Mouse (Mus musculus): ENCODE results near the gene Calr. TPM values are rescaled to one million over a fixed set of nuclear protein-coding genes. Genes with fewer than 3 reads are reported as not detected.

Calr gene
- polyA plus RNA-seq, 1 experiment from 2014 or later = 473 TPM

- ATAC-seq (ENCODE audit: low read depth) = no peak
- peak overlapping the region; percentile 78; the same call in 1 of the 2 replicates for H3K9ac ChIP-seq (ENCODE audit: low read depth, low read length)
- peak overlapping the region; percentile 79 for H3K4me3 ChIP-seq (ENCODE audit: low read depth, low read length)
- H3K27me3 ChIP-seq (ENCODE audit: control insufficient read depth, insufficient read depth, low read depth, low read length) = peaks cover 60% of the 10 kb centered on the region
- H3K4me2 ChIP-seq (ENCODE audit: low read depth, low read length) = peak overlapping the region; percentile 90
- peaks cover 20% of the 10 kb centered on the region for H3K4me1 ChIP-seq (ENCODE audit: control insufficient read depth, low read depth, low read length)
- no peak overlapping the region for H3K27ac ChIP-seq (ENCODE audit: low read length)
- 67% methylated on average over 10 of the region's 10 CpGs for WGBS (ENCODE audit: insufficient replicate concordance)
- H3K36me3 ChIP-seq (ENCODE audit: control insufficient read depth, insufficient read depth) = no peaks in the 10 kb centered on the region
- no peaks in the 10 kb centered on the region for H3K9me3 ChIP-seq (replicated peaks; ENCODE audit: control insufficient read depth, low read length)
These were observed 48.1 kb downstream of the Calr start for GRCm38 (mm10) chr8:84798446-84799135.

GRCm38 (mm10) chr8:84797971-84798370, 48.8 kb downstream of the Calr start:
- no peak overlapping the region for H3K4me2 ChIP-seq (ENCODE audit: low read depth, low read length)
- no peak overlapping the region for H3K27ac ChIP-seq (ENCODE audit: low read length)
- H3K4me1 ChIP-seq (ENCODE audit: control insufficient read depth, low read depth, low read length) = peaks cover 20% of the 10 kb centered on the region
- H3K4me3 ChIP-seq (ENCODE audit: low read depth, low read length) = no peak overlapping the region
- no peak for ATAC-seq (ENCODE audit: low read depth)
- H3K36me3 ChIP-seq (ENCODE audit: control insufficient read depth, insufficient read depth) = no peaks in the 10 kb centered on the region
- 79% methylated on average over 6 of the region's 6 CpGs for WGBS (ENCODE audit: insufficient replicate concordance)
- H3K9ac ChIP-seq (ENCODE audit: low read depth, low read length) = no peak overlapping the region
- H3K9me3 ChIP-seq (replicated peaks; ENCODE audit: control insufficient read depth, low read length) = no peaks in the 10 kb centered on the region
- peaks cover 56% of the 10 kb centered on the region for H3K27me3 ChIP-seq (ENCODE audit: control insufficient read depth, insufficient read depth, low read depth, low read length)

- no peak for ATAC-seq (ENCODE audit: low read depth)
- H3K27me3 ChIP-seq (ENCODE audit: control insufficient read depth, insufficient read depth, low read depth, low read length) = peaks cover 50% of the 10 kb centered on the region
These were observed 49.4 kb downstream of the Calr start for GRCm38 (mm10) chr8:84797256-84797797.

GRCm38 (mm10) chr8:84794486-84794885, 52.2 kb downstream of the Calr start:
- no peak overlapping the region for H3K27ac ChIP-seq (ENCODE audit: low read length)
- H3K4me1 ChIP-seq (ENCODE audit: control insufficient read depth, low read depth, low read length) = peaks cover 10% of the 10 kb centered on the region
- no peak overlapping the region for H3K4me3 ChIP-seq (ENCODE audit: low read depth, low read length)
- H3K4me2 ChIP-seq (ENCODE audit: low read depth, low read length) = no peak overlapping the region
- H3K9ac ChIP-seq (ENCODE audit: low read depth, low read length) = no peak overlapping the region
- no peak for ATAC-seq (ENCODE audit: low read depth)
- WGBS (ENCODE audit: insufficient replicate concordance) = 68% methylated on average over 7 of the region's 7 CpGs
- H3K27me3 ChIP-seq (ENCODE audit: control insufficient read depth, insufficient read depth, low read depth, low read length) = peaks cover 41% of the 10 kb centered on the region
- no peaks in the 10 kb centered on the region for H3K9me3 ChIP-seq (replicated peaks; ENCODE audit: control insufficient read depth, low read length)
- H3K36me3 ChIP-seq (ENCODE audit: control insufficient read depth, insufficient read depth) = no peaks in the 10 kb centered on the region

More at GRCm38 (mm10) chr8:84797256-84797797, 49.4 kb downstream of the Calr start:
- no peak overlapping the region for H3K27ac ChIP-seq (ENCODE audit: low read length)
- no peaks in the 10 kb centered on the region for H3K36me3 ChIP-seq (ENCODE audit: control insufficient read depth, insufficient read depth)
- no peaks in the 10 kb centered on the region for H3K9me3 ChIP-seq (replicated peaks; ENCODE audit: control insufficient read depth, low read length)
- no peak overlapping the region for H3K4me3 ChIP-seq (ENCODE audit: low read depth, low read length)
- H3K9ac ChIP-seq (ENCODE audit: low read depth, low read length) = no peak overlapping the region
- WGBS (ENCODE audit: insufficient replicate concordance) = 78% methylated on average over 15 of the region's 15 CpGs
- no peak overlapping the region for H3K4me2 ChIP-seq (ENCODE audit: low read depth, low read length)
- H3K4me1 ChIP-seq (ENCODE audit: control insufficient read depth, low read depth, low read length) = peaks cover 20% of the 10 kb centered on the region

- Histone ChIP-seq H3K9ac (ENCODE audit: low read depth, low read length) (no peak overlapping the region), H3K27ac (ENCODE audit: low read length) (no peak overlapping the region), H3K4me2 (ENCODE audit: low read depth, low read length) (no peak overlapping the region), H3K27me3 (ENCODE audit: control insufficient read depth, insufficient read depth, low read depth, low read length) (peaks cover 41% of the 10 kb centered on the region), H3K4me1 (ENCODE audit: control insufficient read depth, low read depth, low read length) (peaks cover 5% of the 10 kb centered on the region), H3K9me3 (replicated peaks; ENCODE audit: control insufficient read depth, low read length) (no peaks in the 10 kb centered on the region), H3K4me3 (ENCODE audit: low read depth, low read length) (no peak overlapping the region), H3K36me3 (ENCODE audit: control insufficient read depth, insufficient read depth) (no peaks in the 10 kb centered on the region)
- no peak for ATAC-seq (ENCODE audit: low read depth)
- WGBS (ENCODE audit: insufficient replicate concordance) = 65% methylated on average over 13 of the region's 13 CpGs
These were observed 52.8 kb downstream of the Calr start for GRCm38 (mm10) chr8:84793791-84794485.

GRCm38 (mm10) chr8:84793134-84793533, 53.6 kb downstream of the Calr start:
- no peaks in the 10 kb centered on the region for H3K4me1 ChIP-seq (ENCODE audit: control insufficient read depth, low read depth, low read length)
- 64% methylated on average over 9 of the region's 9 CpGs for WGBS (ENCODE audit: insufficient replicate concordance)
- H3K4me3 ChIP-seq (ENCODE audit: low read depth, low read length) = no peak overlapping the region
- H3K27ac ChIP-seq (ENCODE audit: low read length) = no peak overlapping the region
- H3K9me3 ChIP-seq (replicated peaks; ENCODE audit: control insufficient read depth, low read length) = no peaks in the 10 kb centered on the region
- H3K27me3 ChIP-seq (ENCODE audit: control insufficient read depth, insufficient read depth, low read depth, low read length) = peaks cover 41% of the 10 kb centered on the region
- no peak overlapping the region for H3K4me2 ChIP-seq (ENCODE audit: low read depth, low read length)
- no peaks in the 10 kb centered on the region for H3K36me3 ChIP-seq (ENCODE audit: control insufficient read depth, insufficient read depth)
- ATAC-seq (ENCODE audit: low read depth) = no peak
- H3K9ac ChIP-seq (ENCODE audit: low read depth, low read length) = no peak overlapping the region

- Histone ChIP-seq H3K9ac (ENCODE audit: low read depth, low read length) (no peak overlapping the region), H3K4me2 (ENCODE audit: low read depth, low read length) (no peak overlapping the region), H3K27me3 (ENCODE audit: control insufficient read depth, insufficient read depth, low read depth, low read length) (peaks cover 41% of the 10 kb centered on the region), H3K4me3 (ENCODE audit: low read depth, low read length) (no peak overlapping the region), H3K9me3 (replicated peaks; ENCODE audit: control insufficient read depth, low read length) (no peaks in the 10 kb centered on the region), H3K4me1 (ENCODE audit: control insufficient read depth, low read depth, low read length) (no peaks in the 10 kb centered on the region), H3K27ac (ENCODE audit: low read length) (no peak overlapping the region), H3K36me3 (ENCODE audit: control insufficient read depth, insufficient read depth) (no peaks in the 10 kb centered on the region)
- 70% methylated on average over 12 of the region's 12 CpGs for WGBS (ENCODE audit: insufficient replicate concordance)
- ATAC-seq (ENCODE audit: low read depth) = no peak
These were observed 54.2 kb downstream of the Calr start for GRCm38 (mm10) chr8:84792429-84792947.
